Mouse (Mus musculus): ENCODE measurements at regions not wholly inside any gene's neighbourhood (a gene's known extent, or its start where the extent isn't known, plus 50 kb on each side); places are given as distances from the start of the nearest gene placed in this dataset.

- no peak for DNase-seq (ENCODE audit: low spot score)
- no peaks in the 10 kb centered on the region for H3K36me3 ChIP-seq
- no peak overlapping the region for H3K4me3 ChIP-seq
- 75% methylated on average over 4 of the region's 4 CpGs for WGBS
- no peaks in the 10 kb centered on the region for H3K27me3 ChIP-seq (ENCODE audit: insufficient read depth, poor library complexity, severe bottlenecking)
- no peaks in the 10 kb centered on the region for H3K9me3 ChIP-seq
- peaks cover 16% of the 10 kb centered on the region for H3K4me1 ChIP-seq (replicated peaks)
- no peak overlapping the region for H3K27ac ChIP-seq
Observed at GRCm38 (mm10) chr3:83708973-83709372, 57.1 kb upstream of the Sfrp2 start.

- Histone ChIP-seq H3K4me1 (replicated peaks) (peaks cover 16% of the 10 kb centered on the region), H3K36me3 (no peaks in the 10 kb centered on the region), H3K27ac (no peak overlapping the region), H3K27me3 (ENCODE audit: insufficient read depth, poor library complexity, severe bottlenecking) (no peaks in the 10 kb centered on the region), H3K4me3 (no peak overlapping the region), H3K9me3 (no peaks in the 10 kb centered on the region)
- no peak for DNase-seq (ENCODE audit: low spot score)
- 65% methylated on average over 1 of the region's 1 CpGs for WGBS
Observed at GRCm38 (mm10) chr3:83709531-83709930, 56.6 kb upstream of the Sfrp2 start.

- DNase-seq (ENCODE audit: low spot score) = no peak
- no peaks in the 10 kb centered on the region for H3K27me3 ChIP-seq (ENCODE audit: insufficient read depth, poor library complexity, severe bottlenecking)
- no peak overlapping the region for H3K4me3 ChIP-seq
- 54% methylated on average over 10 of the region's 10 CpGs for WGBS
- peaks cover 16% of the 10 kb centered on the region for H3K4me1 ChIP-seq (replicated peaks)
- no peaks in the 10 kb centered on the region for H3K36me3 ChIP-seq
- no peaks in the 10 kb centered on the region for H3K9me3 ChIP-seq
- H3K27ac ChIP-seq = 0 out of 2 replicates have a peak overlapping the region, but pooled peaks have one; percentile 23
Observed at GRCm38 (mm10) chr3:83710995-83711541, 55.1 kb upstream of the Sfrp2 start.

GRCm38 (mm10) chr3:83712355-83712754, 53.8 kb upstream of the Sfrp2 start:
- Histone ChIP-seq H3K9me3 (no peaks in the 10 kb centered on the region), H3K27me3 (ENCODE audit: insufficient read depth, poor library complexity, severe bottlenecking) (no peaks in the 10 kb centered on the region), H3K4me3 (no peak overlapping the region), H3K4me1 (replicated peaks) (peaks cover 17% of the 10 kb centered on the region), H3K27ac (no peak overlapping the region), H3K36me3 (no peaks in the 10 kb centered on the region)
- 75% methylated on average over 2 of the region's 2 CpGs for WGBS
- DNase-seq (ENCODE audit: low spot score) = no peak

GRCm38 (mm10) chr3:83714572-83714971, 51.5 kb upstream of the Sfrp2 start:
- no peak for DNase-seq (ENCODE audit: low spot score)
- Histone ChIP-seq H3K4me3 (no peak overlapping the region), H3K27ac (no peak overlapping the region), H3K4me1 (replicated peaks) (peaks cover 15% of the 10 kb centered on the region), H3K9me3 (no peaks in the 10 kb centered on the region), H3K36me3 (no peaks in the 10 kb centered on the region), H3K27me3 (ENCODE audit: insufficient read depth, poor library complexity, severe bottlenecking) (no peaks in the 10 kb centered on the region)
- WGBS = 58% methylated on average over 6 of the region's 6 CpGs

Data from hindbrain, embryonic 10.5 days (tissue).